13 mouse cellular contexts compared by ENCODE assay signal in the genomic region with DNA sequence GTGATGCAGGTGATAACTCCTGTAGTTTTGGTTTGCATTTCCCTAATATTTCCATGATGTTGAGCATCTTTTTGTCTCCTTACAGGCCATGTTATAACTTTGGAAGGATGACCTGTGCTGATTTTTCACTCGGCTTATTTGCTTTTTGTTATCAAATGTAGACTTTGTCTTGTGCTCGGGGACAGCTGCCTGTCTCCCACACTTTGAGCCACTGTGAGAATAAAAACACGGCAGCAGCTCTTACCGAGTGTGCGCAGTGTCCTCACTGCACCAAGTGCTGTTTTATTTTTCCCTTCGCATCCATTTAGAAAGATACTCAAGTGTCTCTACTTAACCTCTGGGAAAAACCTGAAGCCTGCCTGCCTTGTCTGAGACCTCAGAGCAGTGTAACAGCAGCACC.
"Had no signal": no experiment of that assay in that cellular context is flagged by ENCODE, and none has a peak within 500 bp of the region (broad histone marks: within the 10 kb centered on the region; RNA-seq: fewer than 3 reads in every experiment).

No protein-coding gene starts in this region.

- DNase-seq: lung, adult 2 months; lung, postnatal 14 days; lung, postnatal 36 days; right cerebral cortex, postnatal 14 days; thymus, adult 2 months; thymus, postnatal 25 days; thymus, postnatal 4 days had no signal

- H3K4me1 ChIP-seq: neural tube, embryonic 12.5 days had no signal

- H3K9ac ChIP-seq: lung, embryonic 15.5 days; midbrain, embryonic 13.5 days; midbrain, embryonic 15.5 days; neural tube, embryonic 12.5 days; stomach, embryonic 15.5 days had no signal

- H3K36me3 ChIP-seq: lung, embryonic 15.5 days; midbrain, embryonic 13.5 days; midbrain, embryonic 15.5 days; neural tube, embryonic 12.5 days; stomach, embryonic 15.5 days had no signal

- H3K27me3 ChIP-seq: lung, embryonic 15.5 days; midbrain, embryonic 13.5 days; midbrain, embryonic 15.5 days; neural tube, embryonic 12.5 days; stomach, embryonic 15.5 days had no signal

- H3K27ac ChIP-seq: lung, embryonic 15.5 days; midbrain, embryonic 13.5 days; midbrain, embryonic 15.5 days; neural tube, embryonic 12.5 days had no signal

- H3K4me3 ChIP-seq: lung, embryonic 15.5 days; megakaryocyte, embryonic 14.5 days; midbrain, embryonic 13.5 days; midbrain, embryonic 15.5 days; neural tube, embryonic 12.5 days; stomach, embryonic 15.5 days had no signal
